Mouse (Mus musculus): ENCODE results near the gene Amz1. TPM values are rescaled to one million over a fixed set of nuclear protein-coding genes. Genes with fewer than 3 reads are reported as not detected.

Amz1 gene
- polyA plus RNA-seq, 1 experiment from 2014 or later: 1.6 TPM

DNA sequence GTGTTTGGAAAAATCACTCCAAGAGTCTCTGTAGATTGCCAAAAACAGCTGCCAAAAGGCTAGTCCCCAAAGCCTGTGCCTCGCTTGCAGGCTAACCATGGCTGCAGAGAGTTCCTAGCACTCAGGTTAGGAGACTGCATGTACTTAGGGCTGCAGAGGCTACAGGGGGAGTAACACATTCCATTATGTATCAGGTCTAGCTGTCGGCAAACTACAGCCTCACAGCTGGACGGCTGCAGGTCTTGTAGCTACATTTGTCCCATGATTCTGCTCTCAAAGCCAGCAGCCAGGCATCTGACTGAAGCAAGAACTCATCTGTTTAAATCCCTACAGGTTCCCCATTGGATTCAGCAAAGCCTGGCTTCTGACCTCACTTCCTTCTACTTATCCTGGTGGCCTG is 70.8 kb downstream of the Amz1 start:
- no peaks in the 10 kb centered on the region for H3K9me3 ChIP-seq
- WGBS: 60% methylated on average over 3 of the region's 3 CpGs
- H3K27me3 ChIP-seq: no peaks in the 10 kb centered on the region
- H3K4me2 ChIP-seq: no peak overlapping the region
- no peak overlapping the region for H3K9ac ChIP-seq
- peaks cover 75% of the 10 kb centered on the region for H3K4me1 ChIP-seq (replicated peaks)
- H3K36me3 ChIP-seq: no peaks in the 10 kb centered on the region
- no peak overlapping the region for H3K27ac ChIP-seq (replicated peaks)
- H3K4me3 ChIP-seq: no peak overlapping the region
- ATAC-seq (ENCODE audit: low read depth): no peak

DNA sequence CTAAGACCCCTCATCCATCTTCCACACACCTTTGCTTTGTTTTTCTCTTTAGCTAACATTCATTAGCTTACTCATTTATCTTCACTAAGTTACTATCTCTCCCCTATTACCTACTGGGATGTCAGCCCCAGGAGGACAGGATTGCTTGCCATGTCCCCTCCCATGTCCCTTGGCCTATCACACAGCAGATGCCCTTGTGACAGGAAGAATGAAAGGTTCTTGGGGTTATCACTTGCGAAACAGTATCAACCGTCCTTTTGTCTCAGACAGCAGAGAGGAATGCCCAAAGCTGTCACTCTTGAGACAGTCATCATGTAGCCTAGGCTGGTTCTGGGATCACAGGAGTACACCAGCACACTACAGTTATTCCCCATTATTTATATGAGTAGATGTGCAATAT is 71.2 kb downstream of the Amz1 start:
- 69% methylated on average over 2 of the region's 2 CpGs for WGBS
- H3K36me3 ChIP-seq: no peaks in the 10 kb centered on the region
- H3K27ac ChIP-seq (replicated peaks): no peak overlapping the region
- H3K27me3 ChIP-seq: no peaks in the 10 kb centered on the region
- no peak for ATAC-seq (ENCODE audit: low read depth)
- peaks cover 71% of the 10 kb centered on the region for H3K4me1 ChIP-seq (replicated peaks)
- no peaks in the 10 kb centered on the region for H3K9me3 ChIP-seq
- no peak overlapping the region for H3K4me3 ChIP-seq
- no peak overlapping the region for H3K4me2 ChIP-seq
- H3K9ac ChIP-seq: no peak overlapping the region

DNA sequence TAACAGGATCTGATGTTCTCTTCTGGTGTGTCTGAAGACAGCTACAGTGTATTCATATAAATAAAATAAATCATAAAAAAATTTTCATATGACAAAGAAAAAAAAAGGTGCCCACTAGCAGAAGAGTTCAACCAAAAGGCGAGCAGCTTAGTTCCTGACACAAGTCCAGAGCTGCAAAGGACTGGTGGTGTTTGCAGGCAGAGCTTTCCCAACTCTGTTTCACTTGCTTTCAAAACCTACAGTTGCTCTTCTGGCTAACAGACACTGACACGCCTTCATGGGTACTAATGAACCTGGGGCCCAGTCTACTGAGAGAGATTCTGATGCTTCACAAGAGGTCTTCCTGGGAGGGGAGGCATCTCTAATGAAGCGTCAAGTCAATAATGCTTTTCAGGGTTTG is 72.1 kb downstream of the Amz1 start:
- no peak for ATAC-seq (ENCODE audit: low read depth)
- Histone ChIP-seq H3K27ac (replicated peaks) (0 out of 2 replicates have a peak overlapping the region, but pooled peaks have one; percentile 33), H3K4me1 (replicated peaks) (peaks cover 66% of the 10 kb centered on the region), H3K4me2 (no peak overlapping the region), H3K36me3 (no peaks in the 10 kb centered on the region), H3K9ac (no peak overlapping the region), H3K27me3 (no peaks in the 10 kb centered on the region), H3K4me3 (no peak overlapping the region), H3K9me3 (no peaks in the 10 kb centered on the region)
- WGBS: 77% methylated on average over 3 of the region's 3 CpGs

DNA sequence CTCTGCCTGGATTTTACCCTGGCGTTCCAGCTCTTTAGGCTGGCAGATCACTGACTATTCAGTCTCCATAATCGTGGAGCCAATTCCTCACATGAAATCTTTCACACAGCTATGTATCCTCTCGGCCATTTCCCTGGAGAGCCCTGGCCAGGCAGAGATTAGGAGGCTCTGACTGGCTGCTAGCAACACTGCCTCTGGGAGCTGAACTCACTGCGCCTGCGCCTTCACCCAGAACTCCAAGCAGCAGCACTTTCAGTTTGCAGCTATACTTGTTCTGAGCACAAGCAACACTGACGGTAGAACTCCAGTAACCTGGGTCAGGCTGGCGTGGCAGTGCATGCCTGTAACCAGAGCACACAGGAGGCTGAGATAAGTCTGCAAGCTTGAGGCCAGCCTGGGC is 74.2 kb downstream of the Amz1 start:
- ATAC-seq (ENCODE audit: low read depth): no peak

DNA sequence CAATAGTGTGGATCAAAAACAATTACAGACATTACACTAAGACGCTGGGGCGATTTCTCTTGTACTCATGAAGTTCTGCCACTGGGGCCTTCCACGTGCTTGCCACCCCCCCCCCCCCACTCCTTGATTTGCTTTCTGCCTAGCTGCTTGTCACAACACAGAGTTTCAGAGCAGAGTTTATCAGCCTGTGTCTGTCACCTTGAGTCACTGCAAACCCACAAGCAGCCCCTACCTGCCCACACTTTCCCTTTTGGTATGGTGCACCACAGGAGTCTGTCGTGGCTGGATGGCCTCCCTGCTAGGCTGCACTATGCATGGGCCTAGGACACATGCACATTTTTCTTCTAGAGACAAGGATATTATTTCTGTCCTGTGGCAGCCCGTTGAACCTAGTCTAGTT is 74.8 kb downstream of the Amz1 start:
- no peak overlapping the region for H3K27ac ChIP-seq (replicated peaks)
- H3K4me1 ChIP-seq (replicated peaks): peaks cover 57% of the 10 kb centered on the region
- no peak overlapping the region for H3K9ac ChIP-seq
- 77% methylated on average over 5 of the region's 5 CpGs for WGBS
- H3K4me2 ChIP-seq: no peak overlapping the region
- no peak overlapping the region for H3K4me3 ChIP-seq
- H3K27me3 ChIP-seq: no peaks in the 10 kb centered on the region
- H3K9me3 ChIP-seq: no peaks in the 10 kb centered on the region
- no peaks in the 10 kb centered on the region for H3K36me3 ChIP-seq
- no peak for ATAC-seq (ENCODE audit: low read depth)

More for the DNA sequence above, 74.2 kb downstream of the Amz1 start:
- Histone ChIP-seq H3K27ac (replicated peaks) (peak overlapping the region; percentile 6; the same call in 1 of the 2 replicates), H3K27me3 (no peaks in the 10 kb centered on the region), H3K36me3 (no peaks in the 10 kb centered on the region), H3K4me1 (replicated peaks) (peaks cover 56% of the 10 kb centered on the region), H3K9me3 (no peaks in the 10 kb centered on the region), H3K9ac (no peak overlapping the region), H3K4me3 (no peak overlapping the region), H3K4me2 (no peak overlapping the region)
- 71% methylated on average over 7 of the region's 7 CpGs for WGBS

DNA sequence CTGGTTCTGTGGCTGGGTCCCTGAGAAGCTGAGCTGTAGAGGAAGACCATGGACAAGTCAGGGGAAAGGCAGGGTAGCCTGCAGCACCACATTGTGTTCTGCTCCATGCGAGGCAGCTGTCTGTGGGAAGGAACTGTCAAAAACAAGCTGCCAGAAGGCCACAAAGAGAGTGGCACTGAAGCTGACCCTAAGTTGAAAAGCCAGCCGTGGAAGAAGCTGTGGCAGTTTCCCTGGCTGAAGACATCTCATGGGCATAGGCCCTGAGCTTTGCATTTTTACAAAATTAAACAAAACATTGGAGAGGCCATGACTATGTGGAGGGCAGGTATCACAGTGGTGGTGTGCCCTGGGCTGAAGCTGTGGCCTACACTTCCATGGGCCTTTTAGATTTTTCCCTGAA is 75.3 kb downstream of the Amz1 start:
- Histone ChIP-seq H3K27ac (replicated peaks) (no peak overlapping the region), H3K9me3 (no peaks in the 10 kb centered on the region), H3K9ac (no peak overlapping the region), H3K27me3 (no peaks in the 10 kb centered on the region), H3K4me1 (replicated peaks) (peaks cover 59% of the 10 kb centered on the region), H3K4me3 (no peak overlapping the region), H3K4me2 (no peak overlapping the region), H3K36me3 (no peaks in the 10 kb centered on the region)
- ATAC-seq (ENCODE audit: low read depth): no peak
- 64% methylated on average over 2 of the region's 2 CpGs for WGBS

DNA sequence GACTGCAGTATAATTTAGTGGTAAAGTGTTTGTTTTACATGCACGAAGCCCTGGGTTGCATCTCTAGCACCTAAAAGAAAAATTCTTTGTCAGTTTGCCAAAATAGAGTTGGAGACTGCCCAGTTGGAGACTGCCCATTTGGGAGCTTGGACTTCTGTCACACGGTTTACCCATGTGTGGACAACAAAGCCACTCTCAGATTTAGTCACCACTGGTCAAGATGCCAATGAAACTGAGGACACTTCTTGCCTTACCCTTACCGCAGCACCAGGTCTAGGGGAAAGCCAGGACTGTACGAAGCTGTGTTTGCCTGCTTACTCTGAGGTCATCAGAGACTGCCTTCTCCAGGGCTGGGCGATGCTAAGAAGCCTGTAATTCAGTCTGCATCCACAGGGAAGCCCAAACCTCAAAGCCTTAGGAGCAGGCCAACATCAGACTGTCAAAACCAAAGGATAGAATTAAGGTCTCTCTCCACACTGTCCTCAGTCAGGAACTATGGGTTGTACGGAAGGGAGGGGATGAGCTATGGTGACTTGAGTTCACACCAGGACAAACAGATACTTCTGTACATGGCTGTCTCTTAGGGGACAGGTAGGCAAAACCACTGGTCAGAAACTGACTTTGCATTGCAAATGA is 76.5 kb downstream of the Amz1 start:
- Histone ChIP-seq H3K4me3 (no peak overlapping the region), H3K4me2 (no peak overlapping the region), H3K9ac (no peak overlapping the region), H3K36me3 (no peaks in the 10 kb centered on the region), H3K27ac (replicated peaks) (no peak overlapping the region), H3K4me1 (replicated peaks) (peaks cover 59% of the 10 kb centered on the region), H3K27me3 (no peaks in the 10 kb centered on the region), H3K9me3 (no peaks in the 10 kb centered on the region)
- 85% methylated on average over 6 of the region's 6 CpGs for WGBS
- no peak for ATAC-seq (ENCODE audit: low read depth)

DNA sequence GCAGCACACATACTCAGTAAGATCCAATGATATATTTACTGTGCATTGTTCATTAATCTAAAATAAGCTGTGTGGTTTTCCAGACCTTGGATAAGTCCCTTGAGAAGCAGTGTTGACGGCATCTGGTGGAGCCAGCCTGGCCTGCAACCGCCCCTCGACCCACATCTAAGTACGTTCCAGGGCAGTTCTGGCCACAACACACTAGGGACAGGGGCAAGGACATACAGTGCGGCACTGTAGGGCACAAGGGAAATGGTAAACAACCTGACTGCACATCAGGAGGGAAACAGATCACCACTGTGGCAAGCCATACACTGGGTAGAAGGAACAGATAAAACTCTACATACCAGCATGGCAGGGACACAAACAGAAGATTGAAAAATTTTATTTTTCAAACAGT is 77.9 kb downstream of the Amz1 start:
- H3K9ac ChIP-seq: no peak overlapping the region
- no peaks in the 10 kb centered on the region for H3K27me3 ChIP-seq
- no peak overlapping the region for H3K27ac ChIP-seq (replicated peaks)
- H3K9me3 ChIP-seq: no peaks in the 10 kb centered on the region
- no peaks in the 10 kb centered on the region for H3K36me3 ChIP-seq
- 72% methylated on average over 5 of the region's 5 CpGs for WGBS
- no peak overlapping the region for H3K4me2 ChIP-seq
- no peak for ATAC-seq (ENCODE audit: low read depth)
- no peak overlapping the region for H3K4me3 ChIP-seq
- peaks cover 59% of the 10 kb centered on the region for H3K4me1 ChIP-seq (replicated peaks)

DNA sequence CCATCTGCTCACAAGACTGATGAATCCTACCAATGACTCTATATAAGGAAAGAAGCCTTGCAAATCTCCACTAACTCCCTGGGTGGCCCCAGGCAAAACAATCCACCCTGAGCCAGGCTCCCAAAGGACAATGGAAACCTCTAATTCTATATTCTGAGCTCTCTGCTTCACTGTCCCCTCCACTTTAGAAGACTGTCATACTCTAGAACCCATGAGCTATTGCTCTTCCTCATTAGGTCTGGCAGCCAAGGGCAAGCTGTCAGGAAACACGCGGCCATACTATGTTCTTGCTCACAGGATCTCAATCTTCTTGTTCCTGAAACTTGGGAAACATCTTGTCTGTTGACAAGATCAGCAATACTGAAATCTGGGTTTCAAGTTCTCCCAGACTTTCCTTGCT is 82.3 kb downstream of the Amz1 start:
- Histone ChIP-seq H3K4me1 (replicated peaks) (peaks cover 55% of the 10 kb centered on the region), H3K27ac (replicated peaks) (no peak overlapping the region)

DNA sequence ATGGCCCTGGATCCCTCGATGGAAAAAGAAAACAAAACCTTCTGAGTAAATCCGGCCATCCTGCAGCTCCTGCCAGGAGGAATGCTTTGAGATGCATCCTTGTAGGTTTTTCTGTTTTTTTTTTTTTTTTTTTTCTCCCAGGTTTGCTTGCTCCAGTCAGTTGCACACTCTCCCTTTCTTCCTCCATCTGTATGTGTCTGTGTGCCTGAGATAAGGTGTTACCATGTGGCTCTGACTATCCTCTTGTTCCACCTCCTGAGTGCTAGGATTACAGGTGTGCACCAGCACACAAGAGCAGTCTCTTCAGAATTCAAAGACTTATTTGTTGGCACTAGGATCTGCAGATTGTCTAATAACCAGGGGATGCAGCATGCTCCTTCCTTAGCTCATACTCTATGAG is 83.0 kb downstream of the Amz1 start:
- H3K9me3 ChIP-seq: no peaks in the 10 kb centered on the region
- no peak for ATAC-seq (ENCODE audit: low read depth)
- H3K4me2 ChIP-seq: no peak overlapping the region
- peaks cover 55% of the 10 kb centered on the region for H3K4me1 ChIP-seq (replicated peaks)
- H3K27me3 ChIP-seq: no peaks in the 10 kb centered on the region
- H3K27ac ChIP-seq (replicated peaks): no peak overlapping the region
- no peak overlapping the region for H3K9ac ChIP-seq
- H3K36me3 ChIP-seq: no peaks in the 10 kb centered on the region
- WGBS: 59% methylated on average over 2 of the region's 2 CpGs
- no peak overlapping the region for H3K4me3 ChIP-seq

More for the DNA sequence above, 82.3 kb downstream of the Amz1 start:
- no peak overlapping the region for H3K4me3 ChIP-seq
- ATAC-seq (ENCODE audit: low read depth): no peak
- no peaks in the 10 kb centered on the region for H3K9me3 ChIP-seq
- H3K27me3 ChIP-seq: no peaks in the 10 kb centered on the region
- no peak overlapping the region for H3K9ac ChIP-seq
- whole genome bisulfite sequencing: 86% methylated on average over 2 of the region's 2 CpGs
- H3K4me2 ChIP-seq: no peak overlapping the region
- H3K36me3 ChIP-seq: no peaks in the 10 kb centered on the region

Other genes starting within 250 kb of the Amz1 start
- 21.6 and 24.9 TPM in 2 replicates for gene Chst12, start 218.6 kb upstream of the Amz1 start, polyA plus RNA-seq (2015; fragmentation: Nextera tagmentation; extraction: Ambion mirVana)
- gene Grifin, start 159.1 kb upstream of the Amz1 start, polyA plus RNA-seq (2015; fragmentation: Nextera tagmentation; extraction: Ambion mirVana): not detected in 2 replicates
- gene Lfng, start 116.8 kb upstream of the Amz1 start, polyA plus RNA-seq (2015; fragmentation: Nextera tagmentation; extraction: Ambion mirVana): 17.6 and 20.6 TPM in 2 replicates
- gene Ttyh3, start 75.1 kb upstream of the Amz1 start, polyA plus RNA-seq (2015; fragmentation: Nextera tagmentation; extraction: Ambion mirVana): 68.5 and 72.3 TPM in 2 replicates
- gene Iqce, start 21.7 kb upstream of the Amz1 start, polyA plus RNA-seq (2015; fragmentation: Nextera tagmentation; extraction: Ambion mirVana): 22.9 and 24.1 TPM in 2 replicates
- 23.5 and 25.8 TPM in 2 replicates for gene Brat1, start 19.1 kb upstream of the Amz1 start, polyA plus RNA-seq (2015; fragmentation: Nextera tagmentation; extraction: Ambion mirVana)
- 20.5 and 35.0 TPM in 2 replicates for gene Gna12, start 106.3 kb downstream of the Amz1 start, polyA plus RNA-seq (2015; fragmentation: Nextera tagmentation; extraction: Ambion mirVana)